Mouse (Mus musculus) cerebellum, adult 11 months (tissue): ENCODE measurements around the gene Pxmp4.

ENCODE experiments used
- DNase-seq: peaks from one replicate; pipeline ENCODE4 v3.0.0; 2022

The Pxmp4 gene

DNA sequence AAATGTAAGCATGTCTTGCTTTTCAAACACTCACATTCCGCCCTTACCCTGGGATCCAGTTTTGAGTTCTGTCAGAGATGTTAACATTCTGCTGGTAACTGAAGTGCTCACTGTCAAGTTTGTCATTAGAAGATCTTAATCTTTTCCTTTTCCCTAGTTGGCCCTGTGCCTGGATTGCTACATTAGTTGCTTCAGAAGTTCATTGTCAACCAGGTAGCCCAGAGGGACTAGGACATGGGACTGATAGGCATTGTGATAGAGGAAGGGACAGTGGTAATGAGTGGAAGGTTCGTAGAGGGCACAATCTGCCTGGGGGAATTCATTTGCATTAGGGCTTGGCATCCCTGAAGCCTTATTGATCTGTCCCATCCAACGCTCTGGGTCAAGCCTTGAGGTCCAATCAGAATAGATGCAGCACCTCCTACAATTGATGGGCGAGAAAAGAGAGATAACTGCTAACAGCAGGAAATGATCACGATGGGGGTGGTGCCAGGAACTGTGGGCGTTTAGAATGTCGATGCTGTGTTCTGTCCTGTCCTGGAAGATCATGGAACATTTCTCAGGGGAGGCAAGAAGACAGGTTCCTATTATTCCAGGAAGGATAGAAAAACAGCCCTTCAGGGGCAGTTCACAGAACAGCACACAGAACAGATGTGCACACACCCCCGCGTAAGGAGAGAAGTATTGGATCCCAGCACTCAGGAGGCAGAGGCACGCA, 5.7 kb upstream of the Pxmp4 start:
- DNase-seq, result no peak

GRCm38 (mm10) chr2:154606965-154607364, 3.5 kb upstream of the Pxmp4 start:
- DNase-seq, result no peak

DNA sequence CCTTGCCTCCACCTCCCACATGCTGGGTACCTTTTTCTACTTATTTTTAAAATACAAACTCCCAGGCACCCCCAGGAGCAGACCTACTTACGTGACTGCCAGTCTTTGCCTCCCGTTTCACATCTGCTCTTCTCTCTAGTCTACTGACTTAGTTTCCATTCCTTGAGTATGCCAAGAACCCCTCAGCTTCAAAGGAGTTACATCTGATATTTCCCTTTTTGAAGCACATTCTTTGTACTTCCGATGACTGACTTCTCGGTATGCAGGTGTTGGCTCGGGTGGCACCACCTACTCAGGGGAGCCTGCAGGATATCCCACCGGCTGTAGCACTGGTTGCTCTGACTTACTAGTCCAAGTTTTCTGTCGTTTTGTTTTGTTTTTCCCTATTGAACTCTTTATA, 648 bp upstream of the Pxmp4 start:
- DNase-seq, result no peak

- DNase-seq, result no peak
Measured at GRCm38 (mm10) chr2:154603007-154603637, 386 bp downstream of the Pxmp4 start.

DNA sequence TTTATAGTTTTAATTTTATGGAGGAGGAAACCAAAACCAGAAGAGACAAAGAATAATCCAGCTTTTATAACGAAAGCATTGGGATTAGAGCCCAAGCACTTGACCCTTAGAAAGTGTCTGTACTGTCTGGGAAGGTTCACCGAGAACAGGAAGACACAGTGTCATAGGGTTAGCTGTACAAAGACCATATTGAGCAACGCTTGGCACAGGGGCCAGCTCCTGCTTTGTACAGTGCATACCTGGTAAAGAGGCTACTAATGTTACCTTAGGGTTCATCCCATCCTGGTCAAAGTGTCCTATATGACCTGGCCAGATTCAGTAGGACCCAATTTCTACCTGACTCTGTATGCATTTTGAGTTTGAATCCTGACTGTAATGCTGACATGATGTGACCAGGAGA, 2.2 kb downstream of the Pxmp4 start:
- DNase-seq, result no peak

DNA sequence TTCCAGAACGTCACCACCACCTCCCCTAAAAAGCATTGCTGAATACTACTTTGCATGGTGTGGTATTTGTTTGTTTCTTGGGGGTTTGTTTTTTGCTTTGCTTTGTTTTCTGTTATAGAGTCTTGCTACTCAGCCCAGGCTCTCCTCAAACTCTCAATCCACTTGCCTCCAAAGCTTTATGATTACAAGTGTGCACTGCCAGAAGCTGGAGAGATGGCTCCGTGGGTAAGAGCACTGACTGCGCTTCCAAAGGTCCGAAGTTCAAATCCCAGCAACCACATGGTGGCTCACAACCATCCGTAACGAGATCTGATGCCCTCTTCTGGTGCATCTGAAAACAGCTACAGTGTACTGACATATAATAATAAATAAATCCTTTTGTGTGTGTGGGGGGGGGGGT, 2.9 kb downstream of the Pxmp4 start:
- no peak for DNase-seq

GRCm38 (mm10) chr2:154597399-154597798, 6.1 kb downstream of the Pxmp4 start:
- no peak for DNase-seq

GRCm38 (mm10) chr2:154595775-154596174, 7.7 kb downstream of the Pxmp4 start:
- no peak for DNase-seq

- no peak for DNase-seq
Measured at GRCm38 (mm10) chr2:154593025-154593424, 10.5 kb downstream of the Pxmp4 start.

GRCm38 (mm10) chr2:154591239-154591638, 12.3 kb downstream of the Pxmp4 start:
- DNase-seq, result no peak

DNA sequence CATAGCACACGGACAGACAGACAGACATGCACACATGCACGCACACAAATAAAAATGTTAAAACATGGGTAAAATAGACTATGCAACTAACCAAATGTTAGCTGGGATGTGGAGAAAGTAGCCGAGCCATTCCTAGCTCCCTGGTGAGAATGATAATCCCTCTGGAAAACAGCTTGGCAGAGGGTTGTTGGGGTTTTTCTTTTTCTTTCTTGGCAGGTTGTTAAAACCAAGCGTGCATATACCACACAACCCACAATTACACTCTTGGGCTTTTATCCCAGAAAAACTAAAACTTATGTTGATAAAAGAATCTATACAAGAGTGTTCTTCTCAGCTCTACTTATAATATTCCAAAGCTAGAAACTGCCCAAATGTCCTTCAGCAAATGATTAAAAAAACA, 14.5 kb downstream of the Pxmp4 start:
- no peak for DNase-seq

GRCm38 (mm10) chr2:154586405-154586804, 17.1 kb downstream of the Pxmp4 start:
- no peak for DNase-seq

- DNase-seq, result no peak
Measured at GRCm38 (mm10) chr2:154584931-154585601, 18.4 kb downstream of the Pxmp4 start.

GRCm38 (mm10) chr2:154583906-154584872, 19.3 kb downstream of the Pxmp4 start:
- peak; percentile 69 for DNase-seq

- DNase-seq, result no peak
Measured at GRCm38 (mm10) chr2:154581421-154581820, 22.1 kb downstream of the Pxmp4 start.

- no peak for DNase-seq
Measured at GRCm38 (mm10) chr2:154580586-154580985, 22.9 kb downstream of the Pxmp4 start.

DNA sequence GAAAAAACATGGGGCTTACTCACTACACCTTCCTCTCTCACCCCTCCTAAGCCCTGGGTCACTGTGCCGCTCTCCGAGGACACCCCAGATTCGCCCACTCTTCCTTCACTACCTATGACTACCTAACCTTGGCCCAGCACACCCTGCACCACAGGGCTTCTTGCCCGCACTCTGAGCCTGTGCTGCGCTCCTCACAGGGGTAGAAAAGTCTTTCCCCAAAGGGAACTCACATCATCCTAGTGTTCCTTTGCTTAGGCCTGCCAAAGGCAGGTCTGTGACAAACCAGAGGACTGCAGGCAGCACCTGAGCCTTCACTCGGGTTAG, 25.8 kb downstream of the Pxmp4 start:
- DNase-seq, result no peak

DNA sequence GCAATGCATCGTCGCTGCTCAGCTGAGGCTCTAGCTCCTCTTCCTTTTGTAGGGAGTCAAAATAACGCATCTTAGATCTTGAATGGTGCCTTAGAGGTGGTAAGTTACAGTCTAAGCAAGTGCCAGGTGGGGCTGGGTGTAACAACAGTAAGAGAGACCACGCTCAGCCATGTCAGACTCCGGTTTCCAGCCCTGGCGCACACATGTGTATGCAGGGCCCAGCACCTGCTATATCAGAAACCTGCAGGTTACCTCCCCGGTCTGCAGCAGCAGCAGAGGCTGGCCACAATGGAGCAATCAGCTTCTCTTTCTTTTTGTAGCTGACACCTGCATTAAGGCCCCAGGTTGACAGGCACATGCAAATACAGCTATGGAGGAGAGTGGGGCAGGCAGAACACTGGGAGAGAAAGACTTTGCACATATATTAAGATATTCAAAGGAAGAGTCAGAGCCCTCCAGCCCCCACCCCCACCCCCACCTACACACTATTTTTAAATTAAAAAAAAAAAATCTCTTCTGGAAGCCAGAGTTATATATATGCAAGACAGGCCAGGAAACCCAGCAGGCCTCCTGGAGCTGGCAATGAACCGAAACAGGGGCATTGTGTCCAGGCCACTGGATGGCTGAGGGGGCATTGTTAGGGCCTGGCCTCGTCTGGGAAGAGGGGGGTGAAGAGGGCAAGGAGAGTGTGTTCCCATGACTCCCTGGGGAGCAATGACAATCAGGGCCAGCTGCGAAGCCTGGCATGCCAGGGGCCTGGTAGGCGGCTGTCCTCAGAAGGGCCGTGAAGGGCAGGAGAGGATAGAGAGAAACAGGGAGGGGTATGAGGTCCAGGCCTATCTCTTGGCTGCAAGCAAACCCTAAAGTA, 26.4 kb downstream of the Pxmp4 start:
- no peak for DNase-seq

- DNase-seq, result no peak
Measured at GRCm38 (mm10) chr2:154574271-154574670, 29.2 kb downstream of the Pxmp4 start.

- no peak for DNase-seq
Measured at GRCm38 (mm10) chr2:154572996-154573395, 30.5 kb downstream of the Pxmp4 start.

DNA sequence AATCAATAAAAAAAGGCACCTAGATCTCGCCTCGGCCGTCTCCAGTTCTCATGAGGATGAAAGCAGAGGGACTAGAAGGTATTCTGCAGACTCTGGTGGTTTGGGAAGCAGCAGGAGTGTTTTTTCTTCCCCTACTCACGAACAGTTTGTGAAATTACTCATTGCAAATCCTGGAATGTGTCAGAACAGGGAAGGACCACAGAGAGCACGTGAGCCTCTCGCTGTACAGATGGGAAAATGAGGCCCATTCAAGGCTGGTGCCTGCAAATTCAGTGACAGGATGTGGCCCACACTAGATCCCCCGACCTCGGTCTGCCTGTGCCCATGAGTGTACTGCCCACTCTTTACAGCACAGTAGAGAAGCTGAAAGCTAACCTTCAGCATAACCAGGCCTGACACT, 31.5 kb downstream of the Pxmp4 start:
- no peak for DNase-seq

- DNase-seq, result no peak
Measured at GRCm38 (mm10) chr2:154571266-154571665, 32.2 kb downstream of the Pxmp4 start.
